Mouse (Mus musculus) gastrocnemius, postnatal 10 days (tissue): ENCODE results near the gene Nphp3. TPM values are rescaled to one million over a fixed set of nuclear protein-coding genes. Genes with fewer than 3 reads are reported as not detected.

Source experiments
- DNase-seq: peaks from one replicate; pipeline ENCODE4 v3.0.0; 2021; ENCODE audit warnings: mixed read lengths
- total RNA-seq, 2 experiments: library from RNA; stranded (reverse); gene quantifications; 2 replicates each; pipeline ENCODE4 v1.2.3; 2021

Gene Nphp3
- total RNA-seq, 2 experiments from 2014 or later, result 3.0 to 4.5 TPM

DNA sequence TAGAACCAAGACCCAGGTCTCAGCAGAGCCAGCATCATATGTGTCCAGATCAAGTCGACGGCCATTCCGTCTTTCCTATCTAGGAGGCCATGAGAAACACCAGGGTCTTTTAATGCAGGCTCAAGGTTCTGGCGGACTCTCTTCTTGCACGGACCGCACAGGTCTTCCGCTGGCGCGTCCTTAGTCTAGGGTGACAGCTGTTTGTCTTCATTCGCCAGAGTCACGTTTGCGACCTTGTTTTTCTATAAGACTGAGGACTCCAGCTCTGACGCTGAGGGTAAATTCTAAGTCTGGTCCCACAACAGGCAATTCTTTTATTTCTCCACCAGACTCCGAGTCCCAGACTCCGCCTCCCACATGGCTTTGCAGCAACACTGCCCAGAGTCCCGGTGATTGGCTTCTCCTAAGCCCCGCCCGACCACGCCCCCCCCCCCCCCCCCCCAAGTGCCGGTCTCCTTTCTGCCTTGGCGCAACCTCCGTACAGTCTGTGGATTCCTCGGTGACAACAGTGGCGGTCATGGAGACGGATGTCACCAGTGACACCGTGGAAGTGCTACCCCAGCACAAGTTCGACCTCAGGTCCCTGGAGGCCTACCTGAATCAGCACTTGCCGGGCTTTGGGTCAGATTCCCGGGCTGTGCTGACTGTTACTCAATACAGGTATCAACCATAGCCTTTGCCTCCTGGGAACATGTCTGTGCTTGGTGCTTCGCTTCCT lies 61.1 kb downstream of the Nphp3 start, which contains the start of gene Acad11:
TSS of gene Acad11 (plus strand) at position 134 of the 718 bp plus-strand sequence.
- DNase-seq, result peak; percentile 72

DNA sequence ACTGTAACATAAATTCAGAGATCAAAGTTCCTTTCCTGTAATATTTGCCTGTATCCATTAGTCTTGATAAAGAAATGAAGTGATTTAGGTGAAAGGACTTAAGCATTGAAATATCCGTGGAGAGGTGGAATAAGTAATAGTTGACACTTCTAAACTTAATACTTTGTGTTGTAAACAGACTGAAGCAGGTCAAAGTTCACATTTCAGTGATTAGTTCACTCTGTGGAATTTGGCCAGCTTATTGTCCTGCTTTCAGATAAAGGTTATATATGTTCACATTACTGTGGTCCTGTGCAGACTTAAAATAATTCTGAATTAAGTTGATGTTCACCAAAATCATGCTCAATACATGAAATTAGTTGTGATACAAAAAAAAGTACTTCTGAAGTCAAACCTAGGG lies 62.2 kb downstream of the Nphp3 start:
- DNase-seq, result no peak

DNA sequence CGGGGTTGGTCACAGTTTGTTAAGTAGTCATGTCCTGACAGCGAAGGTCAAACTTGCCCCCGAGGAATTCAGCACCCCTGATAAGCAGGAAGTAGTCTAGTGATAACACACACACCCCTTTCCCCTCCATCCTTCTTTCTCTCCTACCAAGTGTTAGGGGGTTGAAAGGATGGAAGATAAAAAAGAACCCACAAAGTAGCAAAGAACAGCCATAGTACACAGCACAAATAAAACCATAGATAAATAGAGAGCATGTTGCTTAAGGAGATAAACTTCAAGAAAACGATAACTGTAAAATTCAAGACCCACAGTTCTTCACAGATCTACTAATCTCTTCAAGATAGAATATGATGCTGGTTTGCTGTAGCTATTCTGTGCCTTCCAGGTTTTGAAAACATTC lies 67.9 kb downstream of the Nphp3 start:
- no peak for DNase-seq

DNA sequence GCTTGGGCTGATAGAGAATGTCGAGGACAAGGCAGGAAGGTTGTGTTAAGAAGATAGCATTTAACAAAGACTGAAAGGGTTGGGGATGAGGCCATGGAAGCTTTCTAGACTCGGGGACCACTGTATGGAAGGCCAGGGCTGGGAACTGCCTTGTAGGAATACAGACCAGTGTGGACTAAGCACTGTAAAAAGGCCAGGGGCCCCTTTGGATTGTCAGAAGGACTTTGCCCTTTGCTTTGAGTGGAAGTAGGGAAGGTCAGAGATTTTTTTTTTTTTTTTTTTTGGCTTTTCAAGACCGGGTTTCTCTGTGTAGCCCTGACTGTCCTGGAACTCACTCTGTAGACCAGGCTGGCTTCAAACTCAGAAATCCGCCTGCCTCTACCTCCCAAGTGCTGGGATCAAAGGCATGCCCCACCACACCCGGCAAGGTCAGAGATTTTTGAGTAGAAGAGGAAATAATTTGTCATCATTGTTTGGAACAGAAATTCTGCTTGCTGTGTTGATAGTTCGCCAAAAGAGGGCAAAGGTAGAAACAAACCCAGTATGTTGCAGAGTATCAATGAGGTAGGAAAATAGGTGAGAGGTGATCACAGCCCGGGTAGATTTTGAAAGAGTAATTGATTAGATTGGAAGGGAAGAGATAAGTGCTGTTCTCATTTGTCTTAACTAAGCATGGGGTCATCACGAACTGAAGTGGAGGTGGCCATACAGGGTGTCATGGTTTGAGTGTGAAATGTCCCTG lies 68.7 kb downstream of the Nphp3 start:
- DNase-seq, result no peak

DNA sequence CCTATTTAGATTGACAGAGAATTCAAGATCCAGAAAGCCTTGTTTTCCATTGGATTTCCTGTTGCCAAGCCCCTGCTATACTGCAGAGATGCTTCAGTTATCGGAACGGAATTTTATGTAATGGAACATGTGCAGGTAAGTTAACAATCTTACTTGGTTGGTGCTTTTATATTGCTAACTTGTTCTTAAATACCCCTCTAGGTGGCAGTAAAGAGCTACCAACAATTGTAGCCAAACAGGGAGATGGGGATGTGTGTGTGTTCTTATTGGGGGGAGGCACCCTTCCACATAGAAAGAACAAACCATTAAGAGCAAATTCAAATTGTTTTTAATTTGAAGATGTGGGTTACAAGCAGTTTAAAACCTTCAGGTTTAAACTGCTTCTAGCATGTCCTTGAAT lies 73.5 kb downstream of the Nphp3 start:
- no peak for DNase-seq

DNA sequence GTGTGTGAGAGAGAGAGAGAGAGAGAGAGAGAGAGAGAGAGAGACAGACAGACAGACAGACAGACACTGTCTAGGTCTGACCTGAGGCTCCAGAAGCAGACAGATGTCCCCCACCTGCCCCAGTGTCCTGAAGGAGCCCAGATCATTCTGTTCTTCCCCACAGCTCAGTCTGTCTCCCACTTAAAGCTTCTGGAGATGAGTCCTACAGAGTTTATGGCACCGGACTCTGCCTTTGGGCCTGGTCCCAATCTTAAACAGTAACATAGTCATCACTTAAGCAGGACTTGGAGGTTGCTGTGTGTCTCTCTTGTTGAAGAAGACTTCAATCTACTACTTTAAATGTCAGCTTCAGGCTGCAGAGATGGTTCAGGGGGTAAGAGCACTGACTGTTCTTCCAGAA lies 76.4 kb downstream of the Nphp3 start:
- DNase-seq, result no peak

DNA sequence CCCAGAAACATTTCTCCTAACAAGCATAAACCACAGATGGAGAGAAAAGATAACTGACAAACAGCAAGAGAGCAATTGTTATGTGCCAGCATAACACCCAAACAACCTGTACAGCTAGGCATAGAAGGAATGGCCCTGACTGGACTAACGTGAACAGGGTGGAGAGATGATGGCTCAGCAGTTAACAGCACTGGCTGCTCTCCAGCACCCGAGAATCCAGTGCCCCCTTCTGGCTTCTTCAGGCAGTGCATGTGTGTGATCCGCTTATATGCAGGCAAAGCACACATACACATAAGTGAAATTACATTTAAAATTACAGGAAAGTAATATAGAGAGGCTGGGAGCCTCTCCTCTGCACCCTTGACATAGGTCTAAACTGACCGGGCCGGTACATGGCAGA lies 77.0 kb downstream of the Nphp3 start:
- peak; percentile 39 for DNase-seq

DNA sequence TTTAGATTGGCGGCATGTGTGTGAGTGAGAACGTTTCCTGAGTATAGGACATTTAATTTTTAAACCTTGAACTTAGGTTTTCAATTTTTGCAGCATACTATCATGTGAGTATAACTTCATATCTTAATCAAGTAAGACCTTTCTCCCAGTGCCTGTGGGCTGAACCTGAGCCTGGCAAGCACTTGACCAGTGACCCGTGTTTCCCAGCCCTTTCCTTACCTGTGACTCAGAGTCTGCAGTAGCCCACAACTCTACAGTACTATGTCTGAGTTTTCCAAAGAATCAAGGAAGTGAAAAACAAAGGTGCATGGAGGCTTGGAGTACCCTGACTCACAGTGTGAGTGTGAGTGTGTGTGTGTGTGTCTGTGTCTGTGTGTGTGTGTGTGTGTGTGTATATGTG lies 77.7 kb downstream of the Nphp3 start:
- DNase-seq, result no peak

DNA sequence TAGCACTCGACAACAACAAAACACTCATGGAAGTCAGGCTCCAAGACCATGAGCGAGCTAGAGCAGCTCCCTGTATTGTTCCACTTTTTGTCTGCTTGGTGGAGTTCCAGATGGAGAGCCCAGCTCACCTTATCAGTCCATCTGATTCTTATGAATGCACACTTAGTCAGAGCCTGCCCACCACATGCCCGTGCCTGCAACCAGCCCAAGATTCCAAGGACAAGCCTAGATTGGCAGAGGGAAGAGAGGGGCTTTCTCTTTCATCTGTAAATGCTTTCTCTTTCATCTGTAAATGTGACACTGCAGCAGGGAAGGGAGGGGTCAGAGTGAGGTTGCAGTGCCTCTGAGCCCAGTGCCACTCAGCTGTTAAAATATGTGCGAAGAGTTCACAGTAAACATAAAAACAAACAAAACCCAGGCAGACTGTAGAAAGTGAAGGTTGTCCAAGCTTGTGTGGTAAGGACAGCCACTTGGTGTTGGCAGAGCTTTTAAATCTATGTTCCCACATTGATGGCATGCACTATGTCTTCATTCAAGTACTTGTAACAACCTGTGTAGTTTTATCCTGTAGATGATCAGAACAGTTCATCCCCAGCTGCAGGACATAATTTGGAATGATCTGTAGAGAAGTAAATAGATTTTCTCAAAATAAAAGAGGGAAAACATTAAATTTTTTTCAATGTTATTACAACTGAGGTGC lies 83.5 kb downstream of the Nphp3 start:
- DNase-seq, result no peak

DNA sequence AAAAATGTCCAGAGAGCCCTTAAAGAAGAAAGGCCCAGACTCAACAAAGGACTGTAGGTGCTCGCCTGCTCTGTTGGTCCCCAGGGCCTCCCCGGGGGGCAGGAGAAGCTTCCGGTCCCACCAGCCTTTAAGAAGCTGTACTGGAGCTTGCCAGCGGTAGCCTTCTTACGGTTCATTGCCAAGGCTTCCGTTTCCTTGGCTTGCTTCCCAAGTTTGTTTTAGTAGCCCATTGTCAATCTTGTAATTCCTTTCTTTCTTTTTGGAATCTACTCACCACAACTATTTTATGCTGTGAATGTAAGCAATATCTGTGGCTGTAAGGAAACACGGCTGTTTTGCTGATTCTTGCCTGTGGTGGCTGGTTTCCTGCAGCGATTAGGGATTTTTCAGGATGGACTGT lies 86.2 kb downstream of the Nphp3 start:
- peak; percentile 21 for DNase-seq

DNA sequence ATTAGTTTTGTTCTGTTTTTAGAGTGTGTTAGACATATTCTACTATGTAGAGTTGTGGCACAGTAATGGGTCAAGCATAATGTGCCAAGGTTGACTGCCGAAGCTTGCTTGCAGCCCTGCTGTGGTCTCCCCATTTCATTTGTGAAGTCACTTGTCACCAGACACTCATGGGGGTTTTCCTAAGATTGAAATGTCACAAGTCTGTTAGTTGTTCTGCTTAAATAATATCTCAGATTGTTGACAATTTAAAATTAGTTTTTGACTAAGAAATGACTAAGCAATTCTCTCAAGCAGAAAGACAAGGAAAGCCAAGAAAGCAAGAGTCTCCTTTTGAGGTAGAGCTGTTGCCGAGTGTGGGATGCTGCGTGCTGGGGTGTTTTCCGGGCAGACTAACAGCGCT lies 90.6 kb downstream of the Nphp3 start:
- DNase-seq, result no peak

Other genes with a start within 250 kb of the Nphp3 start
- under 1 TPM; 0.61 to 0.77 TPM for gene Tmem108, start 240.7 kb upstream of the Nphp3 start, total RNA-seq
- gene Gm28305, start 38.1 kb downstream of the Nphp3 start, total RNA-seq, result not detected
- 10 to 100 TPM; 17.0 to 22.6 TPM for gene Uba5, start 60.6 kb downstream of the Nphp3 start, total RNA-seq
- 10 to 100 TPM; 14.3 to 15.1 TPM for gene Acad11, start 60.8 kb downstream of the Nphp3 start, total RNA-seq
- gene Ackr4, start 124.4 kb downstream of the Nphp3 start, total RNA-seq, result 1 to 10 TPM; 1.9 to 3.6 TPM